Mouse (Mus musculus): ENCODE data around the gene Lmntd2.

GRCm38 (mm10) chr7:141190220-141190619 lies 23.7 kb downstream of the Lmntd2 start:
- TF ChIP-seq POLR2A (IDR thresholded peaks at IDR 0.05; ENCODE audit: low read depth, low read length) (no peak), CTCF (IDR thresholded peaks at IDR 0.05; ENCODE audit: extremely low read depth, insufficient read length, insufficient replicate concordance, low read depth, low read length) (no peak)

All from small intestine, adult 2 months (tissue).